Mouse (Mus musculus): ENCODE data around the gene Krtap26-1.

Gene Krtap26-1

DNA sequence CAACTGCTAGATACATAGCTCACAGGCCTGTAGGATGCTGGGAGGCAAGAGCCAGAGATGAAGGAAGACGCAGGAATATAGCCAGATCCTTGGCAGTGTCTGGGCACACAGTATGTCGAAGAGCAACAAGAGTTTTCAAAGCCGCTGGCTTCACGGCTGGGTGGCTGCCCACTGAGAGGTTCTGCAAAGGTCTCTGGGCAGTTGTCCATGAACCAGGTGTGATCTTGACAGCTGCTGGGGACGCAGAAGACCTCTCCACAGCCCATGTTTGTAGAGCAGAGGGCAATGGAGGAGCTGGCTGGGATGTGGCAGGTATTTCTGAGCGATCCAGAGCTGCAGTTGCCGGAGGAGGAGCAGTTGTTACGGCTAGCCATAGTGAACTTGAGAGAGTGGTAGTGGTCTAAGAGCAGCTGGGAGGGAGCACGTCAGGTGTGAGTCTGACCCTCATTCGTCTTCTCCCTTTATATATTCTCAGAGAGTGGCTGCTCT, at the start of gene Krtap26-1:
TSS of gene Krtap26-1 (minus strand) at position 439 of the 489 bp plus-strand sequence.
- DNase-seq (ENCODE audit: low spot score) = no peak

DNA sequence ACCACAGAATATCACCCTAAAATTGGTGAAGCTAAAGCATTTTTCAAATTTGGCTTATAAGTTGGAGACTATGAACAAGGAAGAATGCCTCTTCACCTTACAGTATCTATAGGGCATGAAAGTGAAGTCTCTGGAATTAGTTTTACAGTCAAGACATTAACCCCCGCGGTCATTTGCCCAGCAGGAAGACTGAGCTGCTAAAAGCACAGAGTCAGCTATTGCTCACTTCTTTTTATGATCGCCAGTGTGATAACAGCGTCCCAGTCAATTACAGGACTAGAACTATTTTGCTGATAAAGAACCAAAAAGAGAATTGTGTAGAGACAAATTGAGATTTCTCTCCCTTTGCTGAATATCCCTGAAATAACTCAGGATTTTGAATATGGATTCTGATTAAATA, 48.7 kb upstream of the Krtap26-1 start:
- DNase-seq (ENCODE audit: low spot score) = no peak

DNA sequence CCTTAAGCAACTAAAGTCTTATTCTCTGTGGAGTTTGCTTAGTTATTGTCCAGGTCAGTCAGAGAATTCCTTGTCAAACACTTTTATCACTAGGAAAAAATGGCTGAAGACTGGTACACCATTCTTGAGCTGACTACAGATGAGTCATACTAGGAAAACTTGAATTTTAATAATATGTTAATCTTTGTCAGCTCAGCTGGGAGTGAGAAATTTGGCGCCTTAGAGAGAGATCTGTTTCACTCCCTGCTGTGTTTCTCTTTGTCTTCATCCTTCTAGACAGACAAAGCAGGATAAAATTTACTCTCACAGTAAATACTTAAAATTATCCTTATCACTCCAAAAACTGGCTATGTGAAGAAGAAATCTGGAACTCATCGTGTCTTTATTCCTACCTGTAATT, 33.7 kb upstream of the Krtap26-1 start:
- DNase-seq (ENCODE audit: low spot score) = no peak

DNA sequence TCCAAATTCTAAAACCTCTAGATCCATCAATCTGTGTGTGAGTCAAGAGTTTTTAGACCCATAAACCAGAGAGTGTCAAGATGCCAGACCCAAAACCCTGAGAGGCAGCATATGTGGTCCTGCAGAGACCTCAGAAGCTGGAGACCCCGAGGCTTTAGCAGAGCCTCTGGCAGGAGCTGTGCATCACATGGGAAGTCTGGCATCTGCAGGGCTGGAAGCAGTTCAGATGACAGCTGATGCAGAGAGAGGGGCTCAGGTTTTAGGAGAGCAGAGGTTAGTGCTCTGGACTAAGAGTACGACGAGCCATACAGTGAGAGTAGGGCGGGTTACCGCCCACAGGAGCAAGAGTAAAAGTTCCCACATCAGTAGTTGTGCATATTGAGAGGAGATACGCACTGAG, 31.5 kb upstream of the Krtap26-1 start:
- no peak for DNase-seq (ENCODE audit: low spot score)

DNA sequence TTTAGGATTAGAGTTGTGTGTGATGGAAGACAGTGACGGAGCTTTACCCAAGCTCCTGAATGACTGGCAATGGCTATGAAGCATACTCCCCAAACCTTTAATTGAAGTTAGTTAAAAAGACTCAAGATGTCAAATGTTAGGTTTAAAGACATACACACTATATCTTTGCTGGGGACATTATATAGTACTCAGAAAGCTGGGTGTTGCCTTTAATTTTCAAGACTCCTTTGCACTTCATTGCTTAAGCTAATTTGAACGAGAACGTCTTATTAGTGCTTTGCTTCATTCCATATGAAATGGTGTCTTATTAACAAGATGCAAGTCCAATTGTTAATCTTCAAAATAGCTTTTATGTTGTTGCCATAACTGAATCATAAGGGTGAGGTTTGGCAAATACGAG, 24.0 kb upstream of the Krtap26-1 start, which contains the start of gene Krtap27-1:
TSS of gene Krtap27-1 (minus strand) at position 101 of the 400 bp plus-strand sequence.
- DNase-seq (ENCODE audit: low spot score) = no peak

DNA sequence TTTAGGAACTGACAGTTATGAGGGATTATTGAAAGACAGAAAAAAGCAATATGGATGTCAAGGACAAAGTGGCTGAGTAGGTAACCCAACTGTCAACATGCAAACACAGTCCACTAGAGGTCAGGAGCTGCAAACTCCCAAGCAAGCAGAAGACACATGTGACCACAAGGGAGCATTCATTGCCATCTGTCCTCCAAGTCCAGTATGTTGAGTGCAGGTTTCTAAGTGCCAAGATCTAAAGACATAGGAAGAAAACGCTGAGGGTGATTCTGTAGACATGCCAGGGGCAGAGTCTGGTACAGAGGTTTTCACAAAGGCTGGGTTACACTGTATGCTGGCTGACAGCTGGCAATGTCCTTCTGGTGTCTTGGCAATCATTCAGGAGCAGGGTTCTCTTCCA, 9.8 kb upstream of the Krtap26-1 start:
- DNase-seq (ENCODE audit: low spot score) = no peak

DNA sequence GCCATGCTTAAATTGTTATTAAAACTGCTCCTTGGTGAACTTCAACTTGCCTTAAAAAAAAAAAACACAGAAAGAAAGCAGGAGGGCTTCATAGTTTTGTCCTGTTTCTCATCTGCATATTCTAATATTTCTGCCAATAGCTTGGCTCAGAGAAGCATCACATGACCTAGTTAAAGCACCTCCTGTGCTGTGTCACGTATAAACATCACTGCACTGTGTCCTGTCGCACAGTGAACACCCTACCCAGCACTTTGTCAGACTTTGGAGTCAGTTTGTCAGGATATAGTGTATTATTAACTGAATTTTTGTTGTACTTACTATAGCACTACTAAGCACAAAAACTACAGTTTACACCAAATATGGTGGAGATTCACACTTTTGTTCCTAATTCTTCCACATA, 4.4 kb upstream of the Krtap26-1 start:
- DNase-seq (ENCODE audit: low spot score) = no peak

DNA sequence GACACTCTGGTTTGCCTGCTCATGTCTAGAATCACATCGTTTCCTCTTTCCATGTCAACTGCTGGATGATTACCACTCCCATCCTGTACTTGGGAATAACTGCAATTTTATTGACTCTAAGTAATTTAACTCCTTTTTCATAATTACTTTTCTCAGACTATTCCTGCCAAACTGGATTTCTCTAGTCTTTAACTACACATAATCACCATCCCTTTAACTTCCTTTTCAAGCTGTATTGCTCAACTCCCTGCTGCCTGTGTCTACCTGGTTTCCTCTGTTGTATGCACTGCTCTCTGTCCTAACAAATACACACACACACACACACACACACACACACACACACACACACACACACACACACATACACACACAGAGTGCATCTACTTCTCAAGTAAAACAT, 3.5 kb upstream of the Krtap26-1 start:
- DNase-seq (ENCODE audit: low spot score) = no peak

DNA sequence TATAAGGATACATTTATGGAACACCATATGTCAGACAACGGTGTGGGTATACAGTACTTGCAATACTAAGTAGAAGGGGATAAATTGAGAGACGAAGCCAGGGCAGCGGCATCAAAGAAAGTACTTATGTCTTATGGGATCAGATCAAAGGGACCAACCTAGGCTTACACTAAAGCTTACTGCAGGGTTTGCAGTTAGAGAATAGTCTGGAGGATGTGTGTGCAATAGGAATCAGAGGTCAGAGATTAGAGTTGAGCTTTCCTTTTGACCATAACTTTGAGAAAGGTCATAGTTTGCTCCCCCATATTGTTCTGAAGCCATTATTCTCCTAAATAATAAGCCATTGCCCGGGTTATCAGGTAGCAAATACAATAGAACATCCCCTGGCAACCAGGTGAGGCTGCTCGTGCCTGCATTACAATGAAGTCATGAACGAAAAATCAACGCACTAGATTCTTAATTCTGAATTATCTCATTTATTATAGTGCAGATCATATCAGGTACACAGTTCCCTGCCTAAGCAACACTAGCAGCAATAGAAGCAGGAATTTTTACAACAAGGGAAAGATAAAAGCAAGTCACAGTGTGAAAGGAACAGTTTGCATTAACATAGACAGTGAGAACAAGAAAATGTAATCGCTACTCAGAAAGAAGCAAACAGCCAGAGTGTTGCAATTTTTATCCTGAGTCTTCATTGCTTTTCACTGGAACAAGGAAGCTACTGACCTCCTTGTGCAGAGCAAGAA, 1.1 kb downstream of the Krtap26-1 start:
- DNase-seq (ENCODE audit: low spot score) = no peak

DNA sequence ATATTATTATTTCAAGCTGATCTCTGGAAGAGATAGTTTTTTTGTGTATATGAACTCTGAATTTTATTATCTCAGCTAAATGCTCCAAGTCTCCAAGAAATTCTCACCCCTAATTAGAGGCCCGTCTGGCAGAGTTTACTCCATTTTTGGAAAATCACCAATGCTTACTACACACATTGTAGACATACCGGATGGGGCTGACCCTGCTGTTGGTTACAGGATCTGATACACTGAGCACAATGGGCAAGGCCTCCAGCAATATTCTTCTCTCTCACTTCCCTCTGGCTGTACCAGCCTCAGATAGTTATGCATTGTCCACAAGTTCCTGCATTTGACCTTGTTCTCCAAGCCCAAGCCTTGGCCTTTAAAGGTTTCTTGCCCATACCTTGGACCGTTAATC, 7.5 kb downstream of the Krtap26-1 start:
- no peak for DNase-seq (ENCODE audit: low spot score)

DNA sequence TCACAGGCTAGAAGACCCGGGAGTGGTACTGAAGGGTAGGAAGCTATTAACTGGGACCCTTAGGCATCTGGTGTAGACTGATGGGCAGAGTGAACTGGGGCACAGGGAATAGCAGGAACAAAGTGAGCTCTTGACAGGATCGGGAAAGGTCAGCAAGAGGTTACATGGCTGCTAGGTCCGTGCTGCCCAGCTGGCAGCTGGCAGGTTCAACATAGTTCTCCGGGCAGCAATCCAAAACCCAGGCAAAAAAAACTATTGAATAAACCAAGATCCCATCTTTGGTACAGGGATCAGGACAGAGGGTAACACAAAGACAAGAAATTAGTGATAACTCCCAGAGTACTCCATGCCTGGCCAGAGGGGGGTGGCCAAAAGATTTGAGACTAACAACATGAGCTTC, 12.5 kb downstream of the Krtap26-1 start:
- no peak for DNase-seq (ENCODE audit: low spot score)

DNA sequence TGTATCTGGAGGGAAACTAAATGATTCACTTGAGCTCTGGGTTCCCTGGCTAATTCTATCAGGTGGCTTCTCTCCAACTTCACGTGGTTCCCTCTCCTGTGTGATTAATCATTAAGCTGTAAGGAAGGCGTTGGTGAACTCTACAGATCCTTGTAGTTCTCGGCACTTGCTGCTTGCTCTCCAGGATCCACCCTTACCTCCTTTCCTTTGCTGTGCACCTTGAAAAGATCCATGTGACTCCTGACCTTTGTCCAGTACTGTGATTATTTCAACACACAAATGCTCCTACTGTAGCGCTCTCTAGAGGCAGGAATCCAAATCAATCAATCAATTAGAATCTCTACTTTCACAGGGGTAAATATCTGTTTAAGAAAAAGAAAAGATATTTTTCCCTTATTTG, 16.1 kb downstream of the Krtap26-1 start:
- no peak for DNase-seq (ENCODE audit: low spot score)

DNA sequence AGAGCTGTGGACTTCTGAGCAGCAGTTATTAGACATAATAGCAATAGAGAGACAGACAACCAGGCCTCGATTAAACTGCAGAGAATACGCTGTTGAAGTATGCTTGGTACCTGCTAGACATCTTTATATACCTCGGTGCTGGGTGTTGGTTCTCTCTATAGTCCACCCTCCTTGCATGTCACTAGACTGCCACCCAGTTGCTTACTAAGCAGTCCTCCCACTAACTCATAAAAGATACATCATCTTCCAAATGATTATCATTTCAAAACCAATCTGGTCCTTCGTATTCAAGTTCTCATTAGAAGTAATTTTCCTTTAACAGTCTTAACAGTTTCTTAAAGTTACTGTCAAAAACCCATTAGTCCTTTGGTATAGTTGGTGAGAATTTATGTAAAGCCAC, 20.0 kb downstream of the Krtap26-1 start, which contains the start of gene 2310079G19Rik:
TSS of gene 2310079G19Rik (minus strand) at position 101 of the 400 bp plus-strand sequence.
- DNase-seq (ENCODE audit: low spot score) = no peak

DNA sequence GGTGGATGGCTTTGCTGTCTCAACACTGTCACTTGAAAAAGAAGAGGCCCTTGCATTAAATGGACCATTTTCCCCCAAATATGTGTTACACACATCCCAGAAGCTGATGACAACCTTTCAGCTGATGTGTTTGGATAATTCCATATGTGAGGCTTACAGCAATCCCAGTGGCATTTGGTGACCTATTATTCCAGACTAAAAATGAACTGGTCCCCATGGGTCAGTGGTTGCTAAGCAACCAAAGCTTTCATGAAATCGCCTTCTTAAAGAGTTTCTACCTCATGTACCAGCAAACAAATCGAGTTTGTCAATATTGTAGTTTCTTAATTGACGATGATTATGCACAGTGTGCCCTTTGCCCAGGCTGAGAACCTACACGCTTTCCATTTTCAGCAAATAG, 34.9 kb downstream of the Krtap26-1 start:
- DNase-seq (ENCODE audit: low spot score) = no peak

DNA sequence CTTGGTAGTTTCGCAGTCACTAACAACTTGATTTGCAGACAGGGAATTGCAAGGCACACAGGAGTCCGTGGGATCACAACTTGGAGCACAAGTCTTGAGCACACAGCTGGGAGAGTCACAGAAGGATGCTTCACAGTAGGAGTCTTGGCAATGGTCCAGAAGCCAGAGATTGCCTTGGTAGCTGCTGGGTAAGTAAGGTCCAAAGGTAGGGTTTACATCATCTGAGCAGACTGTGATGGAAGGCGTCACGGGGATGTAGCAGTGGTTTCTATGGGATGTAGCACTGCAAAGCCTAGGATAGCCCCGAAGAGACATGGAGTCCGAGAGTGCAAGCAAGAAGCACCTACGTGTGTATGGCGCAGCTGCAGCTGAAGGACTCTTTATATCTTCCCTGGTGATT, 35.7 kb downstream of the Krtap26-1 start, which contains the start of gene Krtap24-1:
TSS of gene Krtap24-1 (minus strand) at position 358 of the 400 bp plus-strand sequence.
- no peak for DNase-seq (ENCODE audit: low spot score)

DNA sequence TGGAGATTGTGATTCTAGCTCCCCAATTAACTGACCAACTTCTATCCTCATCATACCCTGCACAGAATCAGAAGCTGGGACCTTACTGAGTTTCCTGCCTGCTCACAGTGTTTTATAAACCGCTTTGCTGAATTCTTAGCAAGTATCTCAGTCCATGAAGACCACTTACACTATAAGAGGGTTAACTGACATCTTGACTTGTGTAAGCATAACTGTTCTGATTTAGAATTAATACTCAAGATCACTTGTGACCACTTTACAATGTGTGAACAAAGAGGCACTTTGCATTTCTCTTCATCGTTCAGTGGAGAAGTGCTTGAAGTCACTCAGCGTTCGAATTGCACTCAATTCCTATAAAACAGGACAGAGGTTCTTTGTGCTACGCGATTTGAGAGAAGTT, 43.0 kb downstream of the Krtap26-1 start:
- DNase-seq (ENCODE audit: low spot score) = no peak

DNA sequence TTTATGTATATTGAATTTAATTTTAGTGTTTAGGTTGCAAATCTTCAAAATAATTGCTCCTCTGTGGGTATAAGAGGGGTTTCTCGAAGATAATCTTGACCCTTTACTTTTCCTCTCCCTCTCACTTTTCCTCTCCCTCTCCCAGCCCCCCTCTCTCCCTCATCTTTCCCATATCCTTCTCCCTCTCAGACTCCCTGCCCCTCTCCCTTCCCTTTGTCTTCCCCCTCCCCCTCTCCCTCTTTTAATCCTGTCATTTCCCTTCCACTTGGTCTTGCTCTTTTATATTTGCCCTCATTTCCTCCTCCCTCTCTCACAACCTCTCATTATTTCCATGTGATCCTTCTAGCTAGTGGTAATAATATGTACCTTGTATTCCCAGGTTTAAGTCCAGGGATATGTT, 45.1 kb downstream of the Krtap26-1 start:
- DNase-seq (ENCODE audit: low spot score) = no peak

DNA sequence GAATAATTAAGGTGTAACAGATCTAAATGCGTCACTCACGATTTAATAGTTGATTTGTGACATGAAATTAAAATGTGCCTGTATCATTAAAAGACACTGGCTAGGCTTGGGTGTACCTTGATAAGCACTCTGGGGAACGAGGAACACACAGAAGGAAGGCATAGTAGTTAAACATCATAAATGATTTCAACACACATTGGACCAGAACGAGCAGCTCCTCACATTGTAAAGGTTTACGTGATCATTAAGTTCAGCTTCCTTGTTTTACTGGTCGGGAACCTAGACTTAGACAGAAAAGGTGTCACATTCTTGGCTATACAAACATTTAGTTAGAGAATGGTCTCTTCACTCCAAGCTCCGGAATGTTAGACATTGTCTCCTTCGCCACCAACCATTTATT, 47.3 kb downstream of the Krtap26-1 start:
- no peak for DNase-seq (ENCODE audit: low spot score)

DNA sequence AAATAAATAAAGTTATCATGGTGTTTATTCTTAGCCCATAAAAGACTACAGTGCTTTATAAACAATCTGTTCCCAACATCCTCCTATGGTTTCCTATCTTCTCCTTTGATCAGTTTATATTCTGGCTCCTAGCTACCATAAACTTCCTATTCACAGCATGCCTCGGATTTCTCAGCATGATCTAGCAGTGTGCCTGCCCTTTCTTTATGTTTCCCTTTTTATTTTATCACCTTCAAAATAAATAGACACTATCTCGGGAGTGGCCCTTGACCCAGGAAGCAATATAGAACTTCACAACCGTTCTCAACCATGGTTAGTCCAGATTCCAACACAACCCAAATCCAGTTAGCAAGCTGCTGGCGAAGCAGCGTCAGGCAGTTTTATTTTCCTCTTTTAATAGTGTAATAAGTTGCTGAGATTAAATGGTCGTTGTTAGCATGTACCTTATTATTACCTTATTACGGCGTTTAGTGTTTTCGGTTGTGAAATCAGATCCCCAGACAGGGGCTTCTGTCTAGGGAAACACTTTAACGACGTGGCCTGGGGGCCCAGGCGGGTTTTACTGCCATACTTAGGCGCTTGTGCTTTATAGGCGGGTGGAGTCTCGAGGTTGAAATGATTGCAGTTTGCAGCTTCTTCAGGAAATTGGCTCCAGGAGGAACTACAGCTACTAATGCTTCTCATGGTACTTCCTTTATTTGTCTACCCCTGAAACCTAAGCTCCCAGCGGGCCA, 47.9 kb downstream of the Krtap26-1 start:
- no peak for DNase-seq (ENCODE audit: low spot score)
